Mouse (Mus musculus): ENCODE measurements around the gene Drc3.
A peak's percentile ranks its signal among the peaks of the same experiment; 100 is the strongest.

Gene Drc3

DNA sequence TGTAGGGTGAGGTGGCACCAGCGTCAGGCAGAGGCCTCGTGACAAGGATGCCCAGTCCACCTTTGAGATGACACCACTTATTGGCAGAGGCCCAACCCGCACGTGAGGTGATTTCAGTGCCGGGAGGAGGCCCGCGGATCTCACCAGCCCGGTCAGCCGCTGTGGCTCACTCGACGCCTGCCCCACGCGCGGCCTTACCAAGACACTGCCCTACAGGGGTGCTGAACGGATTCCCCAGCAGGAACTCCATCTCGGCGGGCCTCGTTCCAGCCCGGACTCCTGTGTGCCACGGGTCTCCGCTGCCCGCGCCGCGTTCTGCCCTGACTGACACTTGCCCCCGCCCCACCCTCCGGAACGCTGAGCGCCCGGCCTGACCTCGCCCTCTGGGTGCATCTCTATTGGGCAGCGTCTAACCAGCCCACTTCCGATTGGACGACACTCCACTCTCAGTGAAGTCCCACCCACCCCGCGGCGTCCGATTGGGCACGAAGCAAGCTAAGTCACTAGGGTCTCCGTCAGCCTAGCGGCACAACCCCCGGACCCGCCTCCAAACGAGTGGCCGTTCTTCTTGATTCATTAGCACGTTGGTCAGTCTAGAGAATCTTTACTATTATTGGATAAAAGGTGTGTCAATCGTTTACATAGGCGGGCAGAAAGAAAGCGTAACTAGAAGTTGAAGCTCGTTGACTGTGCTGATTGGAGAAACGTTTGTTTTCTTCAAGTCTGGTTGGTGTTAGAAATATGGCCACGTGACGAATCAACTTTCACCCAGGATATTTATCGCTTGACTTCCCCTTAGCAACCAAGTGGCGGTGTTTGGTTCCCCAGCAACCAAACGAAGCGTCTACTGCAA is at the start of gene Drc3, which contains the start of gene Tom1l2:
Gene Drc3 (plus strand): TSS at position 771 of the 853 bp plus-strand sequence.
Gene Tom1l2 (minus strand): TSS at position 347 of the 853 bp plus-strand sequence.
- DNase-seq (ENCODE audit: low read depth, low spot score), result peak; percentile 100

- no peak for DNase-seq (ENCODE audit: low read depth, low spot score)
Measured at GRCm38 (mm10) chr11:60303497-60303896, 49.6 kb upstream of the Drc3 start.

GRCm38 (mm10) chr11:60305611-60306010 is 47.5 kb upstream of the Drc3 start:
- DNase-seq (ENCODE audit: low read depth, low spot score), result no peak

- DNase-seq (ENCODE audit: low read depth, low spot score), result no peak
Measured at GRCm38 (mm10) chr11:60306834-60307233, 46.3 kb upstream of the Drc3 start.

- DNase-seq (ENCODE audit: low read depth, low spot score), result no peak
Measured at GRCm38 (mm10) chr11:60307375-60307825, 45.7 kb upstream of the Drc3 start.

GRCm38 (mm10) chr11:60308061-60308460 is 45.1 kb upstream of the Drc3 start:
- no peak for DNase-seq (ENCODE audit: low read depth, low spot score)

- DNase-seq (ENCODE audit: low read depth, low spot score), result no peak
Measured at GRCm38 (mm10) chr11:60308506-60309116, 44.5 kb upstream of the Drc3 start.

DNA sequence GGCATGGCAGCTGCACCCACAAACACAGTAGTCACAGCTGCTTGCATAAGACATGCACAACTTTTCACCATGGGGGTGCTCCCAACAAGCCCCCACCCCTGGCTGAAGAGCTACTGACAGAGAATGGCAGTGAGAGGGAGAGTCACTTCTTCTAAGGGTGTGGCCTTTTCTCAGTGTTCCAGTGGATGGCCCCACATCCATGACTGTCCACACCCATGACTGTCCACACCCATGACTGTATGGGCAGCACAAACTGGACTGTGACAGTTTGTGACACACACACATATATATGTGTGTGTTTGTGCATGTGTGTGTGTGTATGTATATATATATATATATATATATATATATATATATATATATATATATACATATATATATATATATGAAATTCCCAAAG is 43.3 kb upstream of the Drc3 start:
- DNase-seq (ENCODE audit: low read depth, low spot score), result no peak

DNA sequence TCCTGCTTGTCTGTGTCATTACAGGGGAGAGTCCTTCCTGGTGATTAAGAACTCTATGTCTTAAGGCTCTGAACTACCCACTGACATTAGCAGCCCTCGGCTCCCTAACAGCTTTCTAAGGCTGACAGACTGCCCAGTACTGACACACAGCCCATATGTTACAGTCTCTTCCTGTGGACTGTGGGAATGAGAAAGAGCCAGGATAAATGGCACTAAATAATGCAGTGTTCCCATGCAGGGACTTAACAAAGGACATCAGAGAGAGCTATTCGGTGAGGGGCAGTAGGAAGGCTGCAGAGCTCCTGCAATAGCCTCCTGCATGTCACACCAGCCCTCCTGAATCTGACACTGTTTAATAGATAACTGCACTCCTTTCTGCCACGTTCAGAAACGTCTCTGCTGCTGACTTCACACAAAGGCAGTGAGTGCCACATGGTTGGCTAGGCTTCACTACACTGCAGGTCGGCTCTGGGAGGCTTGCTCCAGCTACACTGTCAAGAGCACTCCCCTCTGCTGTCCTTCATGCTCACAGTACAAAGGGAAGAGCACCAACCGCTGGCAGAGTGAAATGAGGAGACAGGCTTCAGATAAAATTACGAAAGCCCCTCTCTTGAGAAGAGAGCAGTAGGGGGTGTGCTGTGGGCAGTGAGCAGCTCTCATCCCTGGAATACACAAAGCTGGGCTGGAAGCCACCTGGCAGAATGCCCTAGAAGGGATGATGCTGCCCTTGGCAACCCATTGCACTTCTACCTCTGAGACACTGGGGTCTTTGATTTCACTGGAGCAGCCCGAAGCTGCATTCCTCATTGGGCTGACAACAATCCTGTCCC is 41.9 kb upstream of the Drc3 start:
- peak; percentile 51 for DNase-seq (ENCODE audit: low read depth, low spot score)

DNA sequence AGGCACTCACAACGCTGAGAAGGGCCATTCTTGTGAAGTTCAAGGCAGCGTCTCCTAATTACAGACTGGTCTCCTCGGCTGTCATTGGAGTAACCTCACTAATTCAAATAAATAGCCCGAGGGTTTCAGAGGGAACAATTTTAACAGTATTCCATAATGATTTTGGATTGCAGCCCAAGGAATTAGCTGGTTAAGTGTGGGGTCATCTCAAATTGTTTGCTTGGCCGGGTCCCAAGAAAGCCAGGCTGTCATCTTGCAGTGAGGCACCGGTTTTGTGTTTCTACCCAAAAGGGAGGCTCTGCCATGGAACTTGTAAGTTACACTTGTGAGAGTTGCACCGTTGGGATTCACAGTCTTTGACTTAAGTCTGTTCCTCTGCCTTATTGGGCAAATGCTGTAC is 36.9 kb upstream of the Drc3 start:
- no peak for DNase-seq (ENCODE audit: low read depth, low spot score)

- no peak for DNase-seq (ENCODE audit: low read depth, low spot score)
Measured at GRCm38 (mm10) chr11:60316883-60317282, 36.2 kb upstream of the Drc3 start.

GRCm38 (mm10) chr11:60317376-60318102 is 35.6 kb upstream of the Drc3 start:
- DNase-seq (ENCODE audit: low read depth, low spot score), result no peak

DNA sequence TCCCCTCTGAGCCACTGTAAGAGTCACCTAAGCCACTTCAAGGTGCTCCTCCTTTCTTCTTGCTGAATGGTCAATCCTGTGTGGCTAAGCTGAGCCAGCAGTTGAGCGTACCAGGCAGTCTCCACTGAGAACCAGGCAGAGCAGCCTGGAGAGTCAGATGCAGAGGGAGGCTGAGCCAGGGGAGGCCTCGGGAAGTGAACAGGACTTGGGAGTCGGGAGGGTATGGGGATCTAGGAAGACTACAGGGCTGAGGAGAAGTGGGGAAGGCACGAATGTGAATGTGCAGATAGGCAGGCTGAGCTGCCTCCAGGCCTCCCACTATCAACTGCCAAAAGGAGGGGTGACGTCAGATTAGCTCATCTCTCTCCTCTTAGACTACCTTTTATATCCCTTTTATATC is 34.4 kb upstream of the Drc3 start:
- DNase-seq (ENCODE audit: low read depth, low spot score), result no peak

- DNase-seq (ENCODE audit: low read depth, low spot score), result no peak
Measured at GRCm38 (mm10) chr11:60319257-60320066, 33.7 kb upstream of the Drc3 start.

DNA sequence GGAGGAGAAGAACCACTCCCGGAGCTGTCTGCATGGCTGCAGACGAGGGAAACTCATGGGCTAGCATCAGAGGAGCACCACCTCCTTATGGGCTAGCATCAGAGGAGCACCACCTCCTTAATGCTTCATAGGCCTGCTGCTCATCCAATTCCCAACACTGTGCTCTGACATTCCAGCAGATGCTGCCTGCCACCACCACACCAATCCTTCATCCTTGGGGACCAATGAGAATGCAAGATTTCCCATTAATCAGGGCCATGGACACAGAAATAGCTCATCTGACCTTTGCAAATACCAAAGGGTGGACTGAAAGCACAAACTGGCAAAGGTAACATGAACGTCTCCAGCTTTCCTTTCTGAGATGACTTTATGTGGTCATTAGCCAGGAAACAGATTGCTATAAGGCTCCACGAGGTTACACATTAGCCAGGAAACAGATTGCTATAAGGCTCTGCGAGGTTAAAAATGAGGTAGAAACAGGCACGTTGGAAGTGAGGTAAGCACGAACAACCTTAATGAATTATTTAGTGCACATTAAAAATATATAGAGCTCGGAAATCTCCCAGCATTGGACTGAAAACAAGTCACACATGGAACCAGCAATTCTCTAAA is 32.6 kb upstream of the Drc3 start:
- peak; percentile 83 for DNase-seq (ENCODE audit: low read depth, low spot score)

DNA sequence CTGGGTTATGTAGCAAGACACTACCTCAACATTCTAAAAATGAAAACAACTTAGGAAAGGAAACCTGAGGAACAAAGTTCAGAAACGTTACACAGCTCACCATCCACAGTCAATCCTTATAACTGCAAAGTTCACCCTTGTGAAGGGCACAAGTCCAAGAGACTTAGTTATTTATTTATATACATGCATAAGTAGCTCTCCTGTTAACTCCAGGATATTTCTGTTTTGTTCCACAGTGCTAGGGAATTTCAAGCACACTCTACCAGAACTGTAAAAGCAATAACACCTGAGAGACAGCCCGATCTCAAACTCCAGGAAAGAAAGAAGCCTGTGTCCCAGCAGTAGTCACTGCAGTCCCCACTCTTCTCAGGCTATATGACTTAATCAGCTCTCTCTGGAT is 31.7 kb upstream of the Drc3 start:
- DNase-seq (ENCODE audit: low read depth, low spot score), result no peak

GRCm38 (mm10) chr11:60323731-60324130 is 29.4 kb upstream of the Drc3 start:
- no peak for DNase-seq (ENCODE audit: low read depth, low spot score)

DNA sequence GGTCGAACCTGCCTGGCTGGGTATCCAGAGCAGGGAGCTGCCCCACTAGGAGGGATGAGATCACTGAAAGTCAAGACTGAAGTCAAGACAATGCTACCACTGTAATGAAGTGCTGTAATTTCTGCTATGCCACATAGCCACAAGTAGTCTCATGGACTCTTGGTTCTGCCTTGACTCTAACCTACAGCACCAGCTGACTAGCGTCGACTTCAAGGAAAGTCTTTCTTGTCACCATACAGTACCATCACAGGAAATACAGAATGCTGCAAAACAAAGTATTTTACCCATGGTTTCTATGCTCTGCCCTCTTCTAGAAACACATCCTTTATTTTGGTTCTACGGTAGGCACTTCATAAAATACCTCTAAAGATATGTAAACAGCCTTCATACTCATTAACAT is 22.6 kb upstream of the Drc3 start:
- DNase-seq (ENCODE audit: low read depth, low spot score), result no peak

- no peak for DNase-seq (ENCODE audit: low read depth, low spot score)
Measured at GRCm38 (mm10) chr11:60333461-60333860, 19.7 kb upstream of the Drc3 start.

- peak; percentile 57 for DNase-seq (ENCODE audit: low read depth, low spot score)
Measured at GRCm38 (mm10) chr11:60334124-60334523, 19.0 kb upstream of the Drc3 start.

All from skeletal muscle tissue, adult 2 months (tissue).